Mouse (Mus musculus) CH12.LX (cell line): ENCODE measurements around the gene Gm7903.
"Not testable (repeated sequence)": the region's sequence is repeated elsewhere in the genome, so short reads cannot be mapped to it uniquely, and the experiment has no call there.

ENCODE experiments used
- MEF2A ChIP-seq: IDR thresholded peaks from 2 replicates; pipeline ENCODE4 v1.6.1; 2014; ENCODE audit warnings: low read depth, mild to moderate bottlenecking, inconsistent platforms, low read length, improper control_type of control experiment, borderline replicate concordance
- MYC ChIP-seq: IDR thresholded peaks from 2 replicates; pipeline ENCODE4 v1.6.1; 2011; ENCODE audit warnings: low read depth, mild to moderate bottlenecking, improper control_type of control experiment, low read length
- POLR2A ChIP-seq: IDR thresholded peaks from 2 replicates; pipeline ENCODE4 v1.6.1; 2011; ENCODE audit warnings: low read depth, mild to moderate bottlenecking, improper control_type of control experiment, low read length

GRCm38 (mm10) chrX:135421203-135421602 lies 12.4 kb upstream of the Gm7903 start:
- TF ChIP-seq MEF2A, MYC, POLR2A: not testable (repeated sequence)
